Mouse (Mus musculus) gonadal fat pad, adult 2 months (tissue): ENCODE results near the gene Inf2. TPM values are rescaled to one million over a fixed set of nuclear protein-coding genes. Genes with fewer than 3 reads are reported as not detected.

Experiments used
- DNase-seq: peaks from one replicate; pipeline ENCODE4 v3.0.0-alpha.2; 2012; ENCODE audit warnings: low read depth
- polyA plus RNA-seq: library from polyadenylated mRNA; depleted of rRNA; stranded (reverse); fragments of >200 nt; gene quantifications from 2 replicates; pipeline ENCODE4 v1.2.3, GENCODE M21; 2012; rRNA removed

Gene Inf2
- polyA plus RNA-seq = 23.9 and 26.5 TPM in 2 replicates

- no peak for DNase-seq
Measured at GRCm38 (mm10) chr12:112588426-112589256, at the start of gene Inf2. Gene Inf2, plus strand, starts transcription at chr12:112588784.

- DNase-seq = no peak
Measured at GRCm38 (mm10) chr12:112539466-112539965, 49.1 kb upstream of the Inf2 start.

GRCm38 (mm10) chr12:112540321-112540720 lies 48.3 kb upstream of the Inf2 start:
- no peak for DNase-seq

GRCm38 (mm10) chr12:112541483-112542091 lies 47.0 kb upstream of the Inf2 start:
- no peak for DNase-seq

- DNase-seq = no peak
Measured at GRCm38 (mm10) chr12:112542257-112542919, 46.2 kb upstream of the Inf2 start.

- no peak for DNase-seq
Measured at GRCm38 (mm10) chr12:112542920-112543300, 45.7 kb upstream of the Inf2 start.

- no peak for DNase-seq
Measured at GRCm38 (mm10) chr12:112543941-112544340, 44.6 kb upstream of the Inf2 start.

- DNase-seq = no peak
Measured at GRCm38 (mm10) chr12:112544946-112545701, 43.5 kb upstream of the Inf2 start.

GRCm38 (mm10) chr12:112546110-112546509 lies 42.5 kb upstream of the Inf2 start:
- no peak for DNase-seq

- no peak for DNase-seq
Measured at GRCm38 (mm10) chr12:112549287-112549686, 39.3 kb upstream of the Inf2 start.

- no peak for DNase-seq
Measured at GRCm38 (mm10) chr12:112551861-112552375, 36.7 kb upstream of the Inf2 start.

GRCm38 (mm10) chr12:112552520-112552919 lies 36.1 kb upstream of the Inf2 start:
- no peak for DNase-seq

- no peak for DNase-seq
Measured at GRCm38 (mm10) chr12:112554900-112555299, 33.7 kb upstream of the Inf2 start.

GRCm38 (mm10) chr12:112556531-112557060 lies 32.0 kb upstream of the Inf2 start:
- no peak for DNase-seq

GRCm38 (mm10) chr12:112557219-112557618 lies 31.4 kb upstream of the Inf2 start:
- DNase-seq = no peak

- no peak for DNase-seq
Measured at GRCm38 (mm10) chr12:112559231-112559630, 29.4 kb upstream of the Inf2 start.

- DNase-seq = peak; percentile 58
Measured at GRCm38 (mm10) chr12:112559671-112560070, 28.9 kb upstream of the Inf2 start.

- no peak for DNase-seq
Measured at GRCm38 (mm10) chr12:112560176-112560797, 28.3 kb upstream of the Inf2 start.

GRCm38 (mm10) chr12:112561163-112561562 lies 27.4 kb upstream of the Inf2 start:
- DNase-seq = no peak

GRCm38 (mm10) chr12:112562462-112562861 lies 26.1 kb upstream of the Inf2 start:
- no peak for DNase-seq

GRCm38 (mm10) chr12:112563011-112563410 lies 25.6 kb upstream of the Inf2 start:
- no peak for DNase-seq
